Mouse (Mus musculus) retina, embryonic 14.5 days (tissue): ENCODE results near the gene Clec2h.
"Not testable (repeated sequence)": the region's sequence is repeated elsewhere in the genome, so short reads cannot be mapped to it uniquely, and the experiment has no call there.

Experiments used
- DNase-seq: peaks from one replicate; pipeline ENCODE4 v3.0.0-alpha.2; 2015; ENCODE audit warnings: low spot score

Clec2h gene

GRCm38 (mm10) chr6:128662206-128662605 lies at the start of gene Clec2h:
Gene Clec2h (plus strand): TSS chr6:128662385.
- no peak for DNase-seq

GRCm38 (mm10) chr6:128622733-128623132 lies 39.5 kb upstream of the Clec2h start:
- no peak for DNase-seq

GRCm38 (mm10) chr6:128623433-128623832 lies 38.8 kb upstream of the Clec2h start, which contains the start of gene Klrb1a:
Gene Klrb1a (minus strand): TSS chr6:128623533.
- not testable (repeated sequence) for DNase-seq

GRCm38 (mm10) chr6:128624425-128624824 lies 37.8 kb upstream of the Clec2h start:
- no peak for DNase-seq

- not testable (repeated sequence) for DNase-seq
Measured at GRCm38 (mm10) chr6:128625246-128625645, 36.9 kb upstream of the Clec2h start.

- peak; percentile 86 for DNase-seq
Measured at GRCm38 (mm10) chr6:128629771-128630739, 32.1 kb upstream of the Clec2h start.

- DNase-seq: not testable (repeated sequence)
Measured at GRCm38 (mm10) chr6:128630912-128631905, 31.0 kb upstream of the Clec2h start.

GRCm38 (mm10) chr6:128640673-128641072 lies 21.5 kb upstream of the Clec2h start:
- DNase-seq: no peak

- no peak for DNase-seq
Measured at GRCm38 (mm10) chr6:128641116-128641716, 21.0 kb upstream of the Clec2h start.

GRCm38 (mm10) chr6:128643999-128644398 lies 18.2 kb upstream of the Clec2h start:
- no peak for DNase-seq

- DNase-seq: not testable (repeated sequence)
Measured at GRCm38 (mm10) chr6:128644694-128645093, 17.5 kb upstream of the Clec2h start.

- DNase-seq: not testable (repeated sequence)
Measured at GRCm38 (mm10) chr6:128645708-128646107, 16.5 kb upstream of the Clec2h start.

- no peak for DNase-seq
Measured at GRCm38 (mm10) chr6:128649681-128650080, 12.5 kb upstream of the Clec2h start.

- DNase-seq: no peak
Measured at GRCm38 (mm10) chr6:128650187-128650586, 12.0 kb upstream of the Clec2h start.

GRCm38 (mm10) chr6:128650827-128651226 lies 11.4 kb upstream of the Clec2h start:
- not testable (repeated sequence) for DNase-seq

- no peak for DNase-seq
Measured at GRCm38 (mm10) chr6:128652938-128653337, 9.2 kb upstream of the Clec2h start.

- DNase-seq: no peak
Measured at GRCm38 (mm10) chr6:128661249-128661648, 936 bp upstream of the Clec2h start.

GRCm38 (mm10) chr6:128669936-128670335 lies 7.8 kb downstream of the Clec2h start:
- no peak for DNase-seq

GRCm38 (mm10) chr6:128679574-128679973 lies 17.4 kb downstream of the Clec2h start:
- no peak for DNase-seq

- DNase-seq: no peak
Measured at GRCm38 (mm10) chr6:128701691-128702090, 39.5 kb downstream of the Clec2h start.

- DNase-seq: no peak
Measured at GRCm38 (mm10) chr6:128722959-128723358, 60.8 kb downstream of the Clec2h start, which contains the start of gene Klrb1. Gene Klrb1 (minus strand): TSS chr6:128723059.
